Mouse (Mus musculus) brain, embryonic 14.5 days (tissue): ENCODE data around the gene 4933428G20Rik. TPM values are rescaled to one million over a fixed set of nuclear protein-coding genes. Genes with fewer than 3 reads are reported as not detected.

Experiments used
- DNase-seq: peaks from one replicate; pipeline ENCODE4 v3.0.0-alpha.2; 2011; ENCODE audit warnings: low read depth
- CTCF ChIP-seq: fragments of 200-500 bp; IDR thresholded peaks from 2 replicates; pipeline ENCODE4 v1.5.1; 2012; ENCODE audit warnings: inconsistent platforms, mild to moderate bottlenecking, moderate library complexity, borderline replicate concordance; ENCODE audit not compliant: insufficient read depth, insufficient read length; ENCODE audit errors: extremely low read depth
- POLR2A ChIP-seq: fragments of 200-500 bp; IDR thresholded peaks from 2 replicates; pipeline ENCODE4 v1.6.1; 2012; ENCODE audit warnings: mild to moderate bottlenecking, inconsistent platforms, borderline replicate concordance; ENCODE audit not compliant: poor library complexity, insufficient read depth, insufficient read length, severe bottlenecking; ENCODE audit errors: extremely low read depth
- polyA plus RNA-seq: library from polyadenylated mRNA; depleted of rRNA; stranded (reverse); fragments of >200 nt; gene quantifications from 2 replicates; pipeline ENCODE4 v1.2.3, GENCODE M21; 2012

The 4933428G20Rik gene
- polyA plus RNA-seq, 1 experiment, result 0.12 TPM

GRCm38 (mm10) chr11:97510966-97511660 lies 11.0 kb upstream of the 4933428G20Rik start:
- TF ChIP-seq POLR2A (no peak), CTCF (peak; percentile 84)
- DNase-seq, result peak; percentile 60

- TF ChIP-seq CTCF (no peak), POLR2A (no peak)
- peak; percentile 44 for DNase-seq
Observed at GRCm38 (mm10) chr11:97509715-97510485, 9.8 kb upstream of the 4933428G20Rik start.

- TF ChIP-seq CTCF (no peak), POLR2A (no peak)
- DNase-seq, result no peak
Observed at GRCm38 (mm10) chr11:97509058-97509457, 8.9 kb upstream of the 4933428G20Rik start.

GRCm38 (mm10) chr11:97508198-97508597 lies 8.1 kb upstream of the 4933428G20Rik start:
- TF ChIP-seq CTCF (no peak), POLR2A (no peak)
- no peak for DNase-seq

GRCm38 (mm10) chr11:97506331-97506730 lies 6.2 kb upstream of the 4933428G20Rik start:
- TF ChIP-seq POLR2A (no peak), CTCF (no peak)
- peak; percentile 38 for DNase-seq

- TF ChIP-seq POLR2A (no peak), CTCF (no peak)
Observed at GRCm38 (mm10) chr11:97505784-97506183, 5.6 kb upstream of the 4933428G20Rik start.

GRCm38 (mm10) chr11:97502846-97503245 lies 2.7 kb upstream of the 4933428G20Rik start:
- TF ChIP-seq CTCF (no peak), POLR2A (no peak)
- no peak for DNase-seq

More at GRCm38 (mm10) chr11:97505784-97506183, 5.6 kb upstream of the 4933428G20Rik start:
- no peak for DNase-seq

- no peak for DNase-seq
- TF ChIP-seq CTCF (no peak), POLR2A (no peak)
Observed at GRCm38 (mm10) chr11:97502383-97502782, 2.2 kb upstream of the 4933428G20Rik start.

GRCm38 (mm10) chr11:97500720-97501448 lies 744 bp upstream of the 4933428G20Rik start:
- no peak for DNase-seq
- TF ChIP-seq CTCF, result no peak
- TF ChIP-seq POLR2A, result no peak

GRCm38 (mm10) chr11:97497543-97497942 lies 2.6 kb downstream of the 4933428G20Rik start:
- TF ChIP-seq CTCF (no peak), POLR2A (no peak)
- no peak for DNase-seq

- TF ChIP-seq CTCF, result no peak
- no peak for TF ChIP-seq POLR2A
- DNase-seq, result no peak
Observed at GRCm38 (mm10) chr11:97492836-97493235, 7.3 kb downstream of the 4933428G20Rik start.
